Mouse (Mus musculus) liver, postnatal 0 days (tissue): ENCODE measurements around the gene Lancl1. TPM values are rescaled to one million over a fixed set of nuclear protein-coding genes. Genes with fewer than 3 reads are reported as not detected.
A peak's percentile ranks its signal among the peaks of the same experiment; 100 is the strongest.

Source experiments
- ATAC-seq: fragments of 200-750 bp; cut with Nextera tagmentation; 2 replicates; pipeline ENCODE4 v1.8.0; 2017; ENCODE audit warnings: mild to moderate bottlenecking, moderate library complexity
- DNase-seq: peaks from one replicate; pipeline ENCODE4 v3.0.0-alpha.2; 2016
- H3K27ac ChIP-seq: fragments of 300-500 bp; sonication (generic); 2 replicates; pipeline ENCODE4 v1.5.1; 2014; ENCODE audit warnings: antibody characterized with exemption, moderate library complexity, mild to moderate bottlenecking, low read depth
- H3K27me3 ChIP-seq: fragments of 300-500 bp; sonication (generic); 2 replicates; pipeline ENCODE4 v1.6.1; 2014; ENCODE audit warnings: low read length, control low read depth, mixed read lengths; ENCODE audit not compliant: insufficient read depth
- H3K36me3 ChIP-seq: fragments of 300-500 bp; sonication (generic); replicated peaks from 2 replicates; pipeline ENCODE4 v1.6.1; 2014; ENCODE audit warnings: mild to moderate bottlenecking, control low read depth, low read length, moderate library complexity, mixed read lengths; ENCODE audit not compliant: insufficient read depth
- H3K4me1 ChIP-seq: fragments of 300-500 bp; sonication (generic); 2 replicates; pipeline ENCODE4 v1.6.1; 2014; ENCODE audit warnings: antibody characterized with exemption, mild to moderate bottlenecking, control low read depth; ENCODE audit not compliant: insufficient read depth
- H3K4me2 ChIP-seq: fragments of 300-500 bp; sonication (generic); 2 replicates; pipeline ENCODE4 v1.6.1; 2014; ENCODE audit warnings: low read depth, mild to moderate bottlenecking, low read length, moderate library complexity, mixed read lengths
- H3K4me3 ChIP-seq: fragments of 300-500 bp; sonication (generic); 2 replicates; pipeline ENCODE4 v1.5.1; 2014; ENCODE audit warnings: low read depth, low read length
- H3K9ac ChIP-seq: fragments of 300-500 bp; sonication (generic); replicated peaks from 2 replicates; pipeline ENCODE4 v1.6.1; 2014; ENCODE audit warnings: mild to moderate bottlenecking, moderate library complexity
- H3K9me3 ChIP-seq: fragments of 300-500 bp; sonication (generic); 2 replicates; pipeline ENCODE4 v1.6.1; 2016; ENCODE audit warnings: mild to moderate bottlenecking, control low read depth, low read length, mixed read lengths
- CTCF ChIP-seq: sonication (generic); IDR thresholded peaks from 2 replicates; pipeline ENCODE4 v1.5.1; 2016; ENCODE audit warnings: antibody characterized with exemption, low read depth
- EP300 ChIP-seq: IDR thresholded peaks from 2 replicates; pipeline ENCODE4 v1.6.1; 2016; ENCODE audit warnings: antibody characterized with exemption, low read depth, mild to moderate bottlenecking
- WGBS: fragments of 180-500 bp; shearing (Covaris S2); extraction: QIAGEN DNeasy Blood & Tissue Kit; methylation state at CpG from one replicate; pipeline ENCODE4 v1.1.7; 2014; ENCODE audit not compliant: insufficient replicate concordance; 5-methylcytosine and 5-hydroxymethylcytosine counted together
- polyA plus RNA-seq: library from polyadenylated mRNA; unstranded; fragments of >200 nt; fragmentation: Nextera tagmentation; extraction: Ambion mirVana; gene quantifications from 2 replicates; pipeline ENCODE4 v1.2.1, GENCODE M21; 2015

The Lancl1 gene
- polyA plus RNA-seq, 1 experiment from 2014 or later, result 26.8 TPM

DNA sequence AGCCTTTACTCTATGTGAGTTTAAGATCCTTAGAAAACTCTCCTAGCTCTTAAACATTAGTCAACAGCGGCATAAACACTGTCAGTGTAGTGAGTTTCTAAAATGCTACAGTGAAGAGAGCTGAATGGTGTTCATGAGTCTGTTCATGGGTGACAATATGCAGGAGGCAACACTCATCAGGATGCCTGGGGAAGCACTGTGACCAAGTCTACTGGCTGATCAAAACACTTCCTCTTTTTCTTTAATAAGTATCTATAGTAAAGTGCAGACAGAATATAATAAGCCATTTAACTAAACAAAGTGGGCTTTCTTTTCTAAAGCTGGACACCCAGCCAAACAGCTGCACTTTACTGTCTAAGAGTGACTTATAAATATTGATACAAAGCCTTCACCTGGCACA lies 37.3 kb downstream of the Lancl1 start:
- no peak overlapping the region for H3K4me2 ChIP-seq
- peaks cover 13% of the 10 kb centered on the region; the same call in 1 of the 2 replicates for H3K4me1 ChIP-seq
- WGBS, result 84% methylated on average over 1 of the region's 1 CpGs
- H3K27me3 ChIP-seq, result no peaks in the 10 kb centered on the region
- peaks cover 11% of the 10 kb centered on the region for H3K36me3 ChIP-seq
- TF ChIP-seq CTCF, result no peak
- no peak for TF ChIP-seq EP300
- no peaks in the 10 kb centered on the region for H3K9me3 ChIP-seq
- DNase-seq (no peak), ATAC-seq (no peak)
- H3K9ac ChIP-seq, result no peak overlapping the region
- no peak overlapping the region for H3K27ac ChIP-seq
- H3K4me3 ChIP-seq, result no peak overlapping the region

DNA sequence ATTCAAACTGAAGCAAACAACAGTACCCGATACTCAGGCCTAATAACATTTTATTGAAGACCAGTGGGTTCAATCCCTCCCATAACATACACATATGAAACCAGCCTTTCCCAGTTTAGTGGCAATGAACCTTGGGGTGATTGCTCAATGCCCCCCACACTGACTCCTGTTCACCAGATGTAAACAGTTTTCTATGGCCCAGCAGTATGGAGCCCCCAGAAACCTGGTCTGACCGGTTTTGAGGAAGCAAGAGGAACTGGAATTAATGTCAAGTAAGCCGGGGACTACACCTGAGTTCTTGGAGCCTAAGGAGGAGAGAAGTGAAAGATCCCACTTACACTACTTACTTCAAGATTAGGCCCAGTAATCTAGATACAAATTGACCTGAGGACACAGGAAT lies 38.2 kb downstream of the Lancl1 start:
- Histone ChIP-seq H3K4me1 (peaks cover 13% of the 10 kb centered on the region; the same call in 1 of the 2 replicates), H3K9me3 (no peaks in the 10 kb centered on the region), H3K4me3 (no peak overlapping the region), H3K27ac (no peak overlapping the region), H3K9ac (no peak overlapping the region), H3K36me3 (peaks cover 6% of the 10 kb centered on the region; the same call in 1 of the 2 replicates), H3K27me3 (no peaks in the 10 kb centered on the region), H3K4me2 (no peak overlapping the region)
- 76% methylated on average over 3 of the region's 3 CpGs for WGBS
- no peak for DNase-seq
- no peak for ATAC-seq
- TF ChIP-seq EP300 (no peak), CTCF (no peak)

DNA sequence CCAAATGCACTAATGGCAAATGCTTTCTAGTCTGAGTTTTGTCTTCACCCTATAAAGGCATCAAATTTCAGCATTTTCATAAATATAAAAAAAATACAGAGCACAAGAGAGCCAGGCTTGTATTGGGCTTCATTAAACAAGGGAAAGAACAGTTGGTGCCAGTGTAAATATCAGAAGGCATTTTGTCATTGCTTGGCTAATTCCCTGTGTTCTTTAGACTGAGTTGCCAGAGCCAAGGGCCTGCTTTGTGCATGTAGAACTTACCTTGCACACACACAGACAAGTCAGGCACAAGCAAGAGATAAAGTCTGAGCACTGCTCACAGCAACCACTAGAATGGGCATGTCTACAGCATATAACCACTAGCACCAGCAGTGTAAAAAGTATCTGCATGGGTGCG lies 40.1 kb downstream of the Lancl1 start:
- Histone ChIP-seq H3K36me3 (no peaks in the 10 kb centered on the region; the same call in 1 of the 2 replicates), H3K27ac (no peak overlapping the region), H3K9ac (no peak overlapping the region), H3K9me3 (no peaks in the 10 kb centered on the region), H3K4me2 (no peak overlapping the region), H3K4me1 (peaks cover 13% of the 10 kb centered on the region; the same call in 1 of the 2 replicates), H3K27me3 (no peaks in the 10 kb centered on the region), H3K4me3 (no peak overlapping the region)
- WGBS, result 90% methylated on average over 1 of the region's 1 CpGs
- ATAC-seq, result no peak
- TF ChIP-seq EP300 (no peak), CTCF (no peak)
- no peak for DNase-seq

DNA sequence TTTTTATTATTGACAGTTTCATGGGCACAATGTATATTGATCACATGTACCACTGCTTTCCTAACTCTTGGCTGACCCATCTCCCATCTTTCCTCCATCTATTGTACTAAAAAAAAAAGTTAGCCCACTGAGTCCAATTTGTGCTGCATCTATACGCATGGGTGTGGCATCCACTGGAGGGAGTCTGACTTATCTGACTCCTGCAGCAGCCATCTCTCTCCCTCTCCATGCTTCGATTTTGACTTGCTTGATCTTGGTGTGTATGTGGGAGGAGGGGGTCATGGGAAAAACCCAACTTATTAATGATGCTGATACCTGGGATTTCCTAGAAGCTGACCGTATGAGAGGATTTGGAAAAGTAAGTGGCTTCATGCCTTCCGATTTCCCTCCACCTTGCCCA lies 40.5 kb downstream of the Lancl1 start:
- TF ChIP-seq CTCF (no peak), EP300 (no peak)
- Histone ChIP-seq H3K27me3 (no peaks in the 10 kb centered on the region), H3K36me3 (no peaks in the 10 kb centered on the region), H3K9ac (no peak overlapping the region), H3K4me2 (no peak overlapping the region), H3K9me3 (no peaks in the 10 kb centered on the region), H3K27ac (no peak overlapping the region), H3K4me1 (peaks cover 13% of the 10 kb centered on the region; the same call in 1 of the 2 replicates), H3K4me3 (no peak overlapping the region)
- WGBS, result 67% methylated on average over 4 of the region's 4 CpGs
- DNase-seq (no peak), ATAC-seq (no peak)

DNA sequence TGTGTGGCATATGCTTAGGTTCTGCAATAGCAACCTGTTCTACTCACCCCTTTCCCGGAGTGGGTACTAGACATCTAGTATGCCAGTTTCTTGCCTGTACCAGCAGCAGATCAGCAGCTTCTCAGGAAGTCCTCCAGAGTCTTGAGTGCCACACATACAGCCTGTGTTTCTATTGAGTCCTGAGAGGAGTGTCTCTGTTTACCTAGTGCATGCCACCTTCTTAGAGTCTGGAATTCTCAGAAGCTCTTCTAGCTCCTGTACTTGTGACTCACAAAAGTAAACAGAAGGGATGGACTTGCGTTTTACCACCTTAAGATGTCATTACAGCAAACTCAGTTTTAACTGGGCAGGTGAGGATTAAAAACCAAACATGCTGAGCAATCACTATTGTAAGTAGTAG lies 41.9 kb downstream of the Lancl1 start:
- H3K9me3 ChIP-seq, result no peaks in the 10 kb centered on the region
- H3K9ac ChIP-seq, result no peak overlapping the region
- 74% methylated on average over 2 of the region's 2 CpGs for WGBS
- peaks cover 13% of the 10 kb centered on the region; the same call in 1 of the 2 replicates for H3K4me1 ChIP-seq
- H3K4me3 ChIP-seq, result no peak overlapping the region
- no peak overlapping the region for H3K27ac ChIP-seq
- no peaks in the 10 kb centered on the region for H3K36me3 ChIP-seq
- H3K4me2 ChIP-seq, result no peak overlapping the region
- no peak for TF ChIP-seq CTCF
- no peak for TF ChIP-seq EP300
- ATAC-seq (no peak), DNase-seq (no peak)
- no peaks in the 10 kb centered on the region for H3K27me3 ChIP-seq

DNA sequence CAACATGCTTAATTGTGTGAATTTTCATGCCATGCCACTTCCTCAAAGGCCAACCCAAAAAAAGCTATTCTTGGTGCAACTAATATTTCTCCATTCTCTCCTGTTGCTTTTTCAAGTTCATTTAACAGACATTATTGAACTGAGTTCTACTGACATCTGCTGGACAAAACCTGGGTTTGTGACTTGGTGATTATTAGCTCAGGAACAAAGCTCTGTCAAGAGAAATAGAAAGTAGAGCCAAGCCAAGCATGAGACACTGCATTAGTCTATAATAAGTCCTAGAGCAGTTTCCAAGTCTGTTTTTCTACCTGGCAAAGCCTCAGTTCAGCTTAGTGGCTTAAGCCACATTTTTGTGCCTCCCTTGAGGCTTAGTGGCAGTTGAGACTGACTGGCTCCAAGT lies 45.9 kb downstream of the Lancl1 start:
- Histone ChIP-seq H3K4me2 (no peak overlapping the region), H3K27me3 (no peaks in the 10 kb centered on the region), H3K36me3 (no peaks in the 10 kb centered on the region), H3K9me3 (no peaks in the 10 kb centered on the region), H3K4me3 (no peak overlapping the region), H3K9ac (no peak overlapping the region), H3K27ac (no peak overlapping the region), H3K4me1 (no peaks in the 10 kb centered on the region)
- ATAC-seq, result no peak
- TF ChIP-seq EP300 (no peak), CTCF (peak; percentile 64)
- no peak for DNase-seq

DNA sequence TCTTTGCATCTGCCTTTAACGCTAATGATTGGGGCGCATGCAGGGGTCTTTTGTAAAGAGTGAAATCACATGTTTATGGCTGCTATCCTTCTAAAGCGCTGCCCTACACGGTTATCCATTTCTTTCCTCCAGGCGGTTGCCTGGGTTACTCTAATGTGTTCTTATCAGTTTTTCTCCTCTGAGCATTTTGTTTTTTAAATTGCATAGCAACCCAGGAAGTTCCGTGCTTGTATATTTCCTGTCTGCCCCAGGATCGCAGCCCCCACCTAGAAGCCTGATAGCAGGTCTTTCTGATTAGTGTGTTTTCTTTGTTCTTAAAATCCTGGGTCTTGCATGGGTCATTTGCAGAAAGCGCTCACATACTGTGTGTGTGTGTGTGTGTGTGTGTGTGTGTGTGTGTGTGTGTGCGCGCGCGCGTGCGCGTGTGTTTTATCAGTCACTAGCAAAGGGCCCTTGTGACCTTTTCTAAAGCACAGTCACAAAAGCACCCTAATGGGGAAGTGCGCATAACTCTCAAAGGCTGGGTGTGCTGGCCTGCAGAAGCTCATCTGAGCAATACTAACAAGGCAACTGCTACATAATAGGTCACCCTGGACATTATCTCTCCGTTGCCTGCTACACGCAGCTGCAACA lies 51.0 kb downstream of the Lancl1 start:
- Histone ChIP-seq H3K4me2 (peak overlapping the region; percentile 4; the same call in 1 of the 2 replicates), H3K9me3 (no peaks in the 10 kb centered on the region), H3K27ac (no peak overlapping the region), H3K36me3 (no peaks in the 10 kb centered on the region), H3K4me3 (no peak overlapping the region), H3K4me1 (no peaks in the 10 kb centered on the region), H3K9ac (no peak overlapping the region), H3K27me3 (no peaks in the 10 kb centered on the region)
- DNase-seq, result peak; percentile 18
- peak; percentile 54 for ATAC-seq
- 52% methylated on average over 18 of the region's 18 CpGs for WGBS
- TF ChIP-seq CTCF, result no peak
- TF ChIP-seq EP300, result no peak
